Mouse (Mus musculus) kidney, adult 2 months (tissue): ENCODE results near the gene Actr1a.

Experiments used
- CTCF ChIP-seq: fragments of 200-500 bp; conservative IDR thresholded peaks from 2 replicates; pipeline ENCODE4 v1.5.1; 2011; ENCODE audit warnings: low read depth, mild to moderate bottlenecking, control low read depth, low read length, moderate library complexity, mixed read lengths; ENCODE audit not compliant: insufficient read depth, insufficient read length
- POLR2A ChIP-seq: fragments of 200-500 bp; IDR thresholded peaks from one replicate; pipeline ENCODE4 v1.6.1; 2011; ENCODE audit warnings: low read depth, low read length, control low read depth

- TF ChIP-seq CTCF (no peak), POLR2A (no peak)
These were observed 20.7 kb upstream of the Actr1a start for GRCm38 (mm10) chr19:46416276-46416675.
